Mouse (Mus musculus): ENCODE measurements around the gene Ccnd1.

GRCm38 (mm10) chr7:144908705-144909104 is 31.0 kb downstream of the Ccnd1 start:
- no peak for TF ChIP-seq CTCF (IDR thresholded peaks at IDR 0.05; ENCODE audit: low read depth)
- no peak for TF ChIP-seq EP300 (IDR thresholded peaks at IDR 0.05; ENCODE audit: low read depth)
